Mouse (Mus musculus) C2C12 (cell line): ENCODE measurements around the gene Hist1h3f. TPM values are rescaled to one million over a fixed set of nuclear protein-coding genes. Genes with fewer than 3 reads are reported as not detected.
"Not testable (repeated sequence)": the region's sequence is repeated elsewhere in the genome, so short reads cannot be mapped to it uniquely, and the experiment has no call there.

Source experiments
- H3K27me3 ChIP-seq: one replicate; pipeline ENCODE4 v1.6.1; 2011; ENCODE audit not compliant: control insufficient read depth, insufficient read depth, insufficient read length
- H3K36me3 ChIP-seq: one replicate; pipeline ENCODE4 v1.6.1; 2011; ENCODE audit not compliant: control insufficient read depth, insufficient read depth
- H3K4me3 ChIP-seq: one replicate; pipeline ENCODE4 v1.5.1; 2011; ENCODE audit warnings: mild to moderate bottlenecking, control low read depth; ENCODE audit not compliant: poor library complexity, insufficient read depth, severe bottlenecking
- H3K79me2 ChIP-seq: one replicate; pipeline ENCODE4 v1.6.1; 2011; ENCODE audit not compliant: control insufficient read depth, insufficient read depth
- H3K79me3 ChIP-seq: one replicate; pipeline ENCODE4 v1.6.1; 2011; ENCODE audit warnings: low read depth, control low read depth
- H3ac ChIP-seq: one replicate; pipeline ENCODE3; 2011; ENCODE audit warnings: low read depth; ENCODE audit not compliant: control insufficient read depth, insufficient read length
- CEBPB ChIP-seq: IDR thresholded peaks from one replicate; pipeline ENCODE4 v1.6.1; 2011; ENCODE audit warnings: low read depth, mild to moderate bottlenecking, control low read depth, moderate library complexity
- CTCF ChIP-seq: IDR thresholded peaks from one replicate; pipeline ENCODE4 v1.5.1; 2011; ENCODE audit not compliant: control insufficient read depth, insufficient read depth, insufficient read length
- FOSL1 ChIP-seq: IDR thresholded peaks from one replicate; pipeline ENCODE4 v1.8.0; 2011; ENCODE audit warnings: mild to moderate bottlenecking, low read length; ENCODE audit not compliant: poor library complexity, insufficient read depth, severe bottlenecking
- MAX ChIP-seq: IDR thresholded peaks from one replicate; pipeline ENCODE4 v1.6.1; 2011; ENCODE audit warnings: mild to moderate bottlenecking, control low read depth
- MYOD1 ChIP-seq: IDR thresholded peaks from one replicate; pipeline ENCODE4 v1.6.1; 2011; ENCODE audit warnings: low read depth; ENCODE audit not compliant: control insufficient read depth, insufficient read length
- MYOG ChIP-seq: IDR thresholded peaks from one replicate; pipeline ENCODE4 v1.6.1; 2011; ENCODE audit not compliant: control insufficient read depth, insufficient read length; ENCODE audit errors: extremely low read depth
- USF1 ChIP-seq: IDR thresholded peaks from one replicate; pipeline ENCODE4 v1.6.1; 2011; ENCODE audit warnings: low read depth, mild to moderate bottlenecking, control low read depth, moderate library complexity
- polyA plus RNA-seq: library from polyadenylated mRNA; unstranded; fragments of >200 nt; fragmentation: generic; extraction: Trizol; gene quantifications from one replicate; pipeline ENCODE4 v1.2.1, GENCODE M21; 2012; ENCODE audit warnings: missing spikeins

Hist1h3f gene
- polyA plus RNA-seq, 1 experiment = 1.2 TPM

GRCm38 (mm10) chr13:23535137-23536075 is 8.4 kb upstream of the Hist1h3f start, which contains the start of gene Hist1h3g:
Gene Hist1h3g, plus strand, starts transcription at chr13:23535422.
- Histone ChIP-seq H3ac (peak within 1 kb of the TSS; percentile 81), H3K4me3 (peak within 1 kb of the TSS; percentile 36), H3K79me2 (peaks cover 22% of the 10 kb centered on the region)
- TF ChIP-seq MAX = peak; percentile 34
- not testable (repeated sequence) for H3K36me3 ChIP-seq, H3K79me3 ChIP-seq, H3K27me3 ChIP-seq

- Histone ChIP-seq H3K36me3 (no peaks in the 10 kb centered on the region), H3ac (peak overlapping the region; percentile 44), H3K27me3 (no peaks in the 10 kb centered on the region), H3K79me2 (peaks cover 22% of the 10 kb centered on the region), H3K4me3 (peak overlapping the region; percentile 36), H3K79me3 (no peaks in the 10 kb centered on the region)
- TF ChIP-seq MYOG = no peak
- TF ChIP-seq CEBPB = no peak
- TF ChIP-seq CTCF = no peak
- TF ChIP-seq FOSL1 = no peak
- no peak for TF ChIP-seq USF1
- TF ChIP-seq MAX = no peak
- TF ChIP-seq MYOD1 = no peak
Observed at GRCm38 (mm10) chr13:23536076-23536822, 7.6 kb upstream of the Hist1h3f start.

DNA sequence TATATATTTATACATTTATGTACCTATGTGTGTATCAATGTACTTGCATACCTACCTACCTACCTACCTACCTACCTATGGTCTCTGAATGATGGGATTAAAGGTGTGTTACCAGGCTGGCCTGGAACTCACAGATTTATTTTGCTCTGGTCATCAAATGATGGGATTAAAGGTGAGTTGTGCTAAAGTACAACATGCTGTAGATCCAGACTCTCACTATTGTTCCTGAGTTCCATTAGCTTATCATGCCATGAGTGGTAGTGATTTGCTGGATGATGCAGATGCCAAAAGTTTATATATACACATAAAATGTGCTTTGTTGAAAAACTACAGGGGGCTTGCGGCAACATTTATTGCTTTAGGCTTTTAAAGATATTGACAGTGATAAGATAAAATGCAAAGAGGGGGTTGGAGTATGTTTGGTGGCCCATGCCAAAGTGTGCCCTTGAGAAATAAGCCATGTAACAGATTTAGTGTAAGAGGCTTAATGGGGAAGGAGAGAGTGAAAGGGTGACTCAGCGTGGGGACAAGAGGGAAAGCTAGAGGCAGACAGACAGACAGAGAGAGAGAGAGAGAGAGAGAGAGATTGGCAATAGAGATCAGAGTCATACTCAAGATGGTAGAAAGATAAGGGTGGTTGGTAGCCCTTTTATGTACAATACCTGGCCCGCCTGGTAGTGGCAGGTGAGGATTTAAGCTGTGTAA is 6.7 kb upstream of the Hist1h3f start:
- H3ac ChIP-seq = peak overlapping the region; percentile 44
- H3K79me2 ChIP-seq = peaks cover 22% of the 10 kb centered on the region
- H3K4me3 ChIP-seq = no peak overlapping the region
- H3K27me3 ChIP-seq = no peaks in the 10 kb centered on the region
- TF ChIP-seq CTCF = no peak
- TF ChIP-seq CEBPB = no peak
- TF ChIP-seq FOSL1 = no peak
- TF ChIP-seq USF1 = no peak
- no peak for TF ChIP-seq MYOG
- no peak for TF ChIP-seq MAX
- TF ChIP-seq MYOD1 = no peak
- no peaks in the 10 kb centered on the region for H3K36me3 ChIP-seq
- no peaks in the 10 kb centered on the region for H3K79me3 ChIP-seq

DNA sequence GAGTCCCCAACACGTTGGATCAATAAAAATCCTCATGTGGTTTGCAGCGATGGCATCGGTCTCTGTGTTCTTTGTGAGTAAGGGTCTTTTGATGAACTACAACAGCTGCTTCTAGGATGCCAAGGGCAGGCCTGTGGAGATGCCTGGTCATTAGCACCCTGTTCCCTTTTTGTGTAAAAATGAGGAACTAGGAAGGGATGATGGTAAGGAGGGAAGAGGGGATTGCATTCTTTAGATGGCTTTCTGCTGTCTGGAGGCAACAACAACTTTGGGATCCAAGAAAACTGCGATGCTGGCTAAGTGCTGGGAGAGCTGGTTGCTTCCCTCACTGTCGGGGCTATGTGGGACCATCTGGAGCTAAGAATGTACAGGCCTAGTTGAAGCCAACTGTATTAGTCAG is 5.6 kb upstream of the Hist1h3f start:
- Histone ChIP-seq H3K36me3 (no peaks in the 10 kb centered on the region), H3K27me3 (no peaks in the 10 kb centered on the region), H3K4me3 (peak overlapping the region; percentile 8), H3K79me3 (no peaks in the 10 kb centered on the region), H3K79me2 (peaks cover 22% of the 10 kb centered on the region), H3ac (peak overlapping the region; percentile 50)
- TF ChIP-seq CEBPB = no peak
- no peak for TF ChIP-seq FOSL1
- TF ChIP-seq MAX = no peak
- no peak for TF ChIP-seq MYOD1
- no peak for TF ChIP-seq MYOG
- TF ChIP-seq CTCF = no peak
- TF ChIP-seq USF1 = no peak

DNA sequence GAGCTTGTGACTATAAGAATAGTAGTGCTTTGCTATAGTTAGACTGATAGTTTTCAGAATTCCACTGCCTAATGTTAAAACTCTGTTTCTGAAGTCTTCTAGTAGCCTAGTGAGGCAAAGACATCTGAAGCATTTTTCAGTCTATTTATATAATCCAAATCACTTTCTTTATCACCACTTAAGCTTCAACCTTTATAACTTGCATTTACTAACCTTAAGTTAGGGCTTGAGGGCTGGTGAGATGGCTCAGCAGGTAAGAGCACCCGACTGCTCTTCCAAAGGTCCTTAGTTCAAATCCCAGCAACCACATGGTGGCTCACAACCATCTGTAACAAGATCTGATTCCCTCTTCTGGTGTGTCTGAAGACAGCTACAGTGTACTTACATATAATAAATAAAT is 4.0 kb upstream of the Hist1h3f start:
- not testable (repeated sequence) for H3K79me3 ChIP-seq, H3K36me3 ChIP-seq, H3K4me3 ChIP-seq, H3ac ChIP-seq, H3K27me3 ChIP-seq
- H3K79me2 ChIP-seq = peaks cover 22% of the 10 kb centered on the region
